ENCODE assay signal across 27 mouse cellular contexts in genomic region chr3:100225326-100225959, GRCm38 (mm10).
DNase-seq lines count a peak whose midpoint lies in the region; ATAC-seq and TF ChIP-seq lines count a peak whose summit lies in the region.
"Had no signal": no experiment of that assay in that cellular context is flagged by ENCODE, and none has a peak within 500 bp of the region (broad histone marks: within the 10 kb centered on the region; RNA-seq: fewer than 3 reads in every experiment).

No protein-coding gene starts in this region.

- no peak for TF ChIP-seq POLR2A in testis, adult 2 months (IDR thresholded peaks at IDR 0.05; ENCODE audit: control insufficient read depth, low read depth, low read length)

- no peak overlapping the region for H3K4me3 ChIP-seq in hindbrain, embryonic 14.5 days (replicated peaks; ENCODE audit: low read length)
- H3K4me3 ChIP-seq in hindbrain, embryonic 10.5 days: no peak overlapping the region
- no peak overlapping the region for H3K4me3 ChIP-seq in kidney, embryonic 16.5 days (ENCODE audit: low read length)
- H3K4me3 ChIP-seq in testis, adult 2 months (ENCODE audit: control insufficient read depth, low read depth, low read length): no peak overlapping the region
- H3K4me3 ChIP-seq in midbrain, postnatal 0 days (ENCODE audit: low read depth, low read length): no peak overlapping the region
- H3K4me3 ChIP-seq: gastrocnemius, adult 2 months; heart, embryonic 13.5 days; intestine, embryonic 15.5 days; limb, embryonic 10.5 days; limb, embryonic 15.5 days; liver, embryonic 13.5 days; midbrain, embryonic 12.5 days; neural tube, embryonic 13.5 days; stomach, embryonic 15.5 days had no signal

- no peaks in the 10 kb centered on the region for H3K27me3 ChIP-seq in hindbrain, embryonic 14.5 days (ENCODE audit: control insufficient read depth, insufficient read depth, low read length)
- H3K27me3 ChIP-seq in hindbrain, embryonic 10.5 days (ENCODE audit: insufficient read depth, poor library complexity, severe bottlenecking): no peaks in the 10 kb centered on the region
- no peaks in the 10 kb centered on the region for H3K27me3 ChIP-seq in kidney, embryonic 16.5 days (ENCODE audit: insufficient read depth, low read length)
- no peaks in the 10 kb centered on the region for H3K27me3 ChIP-seq in testis, adult 2 months (ENCODE audit: control insufficient read depth, insufficient read depth, low read length)
- no peaks in the 10 kb centered on the region for H3K27me3 ChIP-seq in midbrain, postnatal 0 days (ENCODE audit: insufficient read depth, low read length)
- H3K27me3 ChIP-seq: heart, embryonic 13.5 days; intestine, embryonic 15.5 days; limb, embryonic 15.5 days; liver, embryonic 13.5 days; midbrain, embryonic 12.5 days; neural tube, embryonic 13.5 days; stomach, embryonic 15.5 days had no signal

- no peak for ATAC-seq in hindbrain, embryonic 14.5 days (ENCODE audit: low FRiP score)
- ATAC-seq in kidney, embryonic 16.5 days (ENCODE audit: low FRiP score, low TSS enrichment): no peak
- ATAC-seq in midbrain, postnatal 0 days (ENCODE audit: low FRiP score): no peak
- ATAC-seq: forebrain, embryonic 14.5 days; hindbrain, postnatal 0 days; intestine, embryonic 15.5 days had no signal

- DNase-seq in hindbrain, embryonic 14.5 days (ENCODE audit: low spot score): peak; percentile 19
- no peak for DNase-seq in hindbrain, embryonic 10.5 days (ENCODE audit: low spot score)
- DNase-seq in kidney, adult 9 months: peak; percentile 64
- peak; percentile 39 for DNase-seq in NIH3T3 (ENCODE audit: low read depth)
- DNase-seq in midbrain, postnatal 0 days (ENCODE audit: low spot score): no peak
- DNase-seq: adrenal gland, postnatal 14 days; cerebellum, adult 11 months; cerebellum, adult 9-10 months; cerebellum, postnatal 36 days; gastrocnemius, adult 2 months; heart, postnatal 14 days; layer of hippocampus, postnatal 36 days; liver, embryonic 13.5 days; lung, postnatal 36 days; thymus, adult 2 months; thymus, postnatal 36 days had no signal

- no peak overlapping the region for H3K4me2 ChIP-seq in hindbrain, embryonic 14.5 days (replicated peaks)
- no peak overlapping the region for H3K4me2 ChIP-seq in kidney, embryonic 16.5 days (replicated peaks; ENCODE audit: low read depth, low read length)
- H3K4me2 ChIP-seq in midbrain, postnatal 0 days (ENCODE audit: low read depth, low read length, poor library complexity, severe bottlenecking): no peak overlapping the region
- H3K4me2 ChIP-seq: heart, embryonic 13.5 days; intestine, embryonic 15.5 days; limb, embryonic 15.5 days; liver, embryonic 13.5 days; midbrain, embryonic 12.5 days; neural tube, embryonic 13.5 days; stomach, embryonic 15.5 days had no signal

- 89% methylated on average over 12 of the region's 12 CpGs for WGBS in hindbrain, embryonic 14.5 days
- WGBS in hindbrain, embryonic 10.5 days: 89% methylated on average over 12 of the region's 12 CpGs
- WGBS in kidney, embryonic 16.5 days: 79% methylated on average over 12 of the region's 12 CpGs
- WGBS in midbrain, postnatal 0 days: 89% methylated on average over 12 of the region's 12 CpGs

- H3K4me1 ChIP-seq in hindbrain, embryonic 14.5 days (replicated peaks; ENCODE audit: control insufficient read depth, insufficient read depth, low read length): no peaks in the 10 kb centered on the region
- no peaks in the 10 kb centered on the region for H3K4me1 ChIP-seq in hindbrain, embryonic 10.5 days (replicated peaks)
- no peaks in the 10 kb centered on the region for H3K4me1 ChIP-seq in kidney, embryonic 16.5 days (ENCODE audit: insufficient read depth, low read length)
- H3K4me1 ChIP-seq in testis, adult 2 months (ENCODE audit: control insufficient read depth, insufficient read depth, low read length): no peaks in the 10 kb centered on the region
- no peaks in the 10 kb centered on the region for H3K4me1 ChIP-seq in midbrain, postnatal 0 days (ENCODE audit: insufficient read depth, low read length)
- H3K4me1 ChIP-seq: intestine, embryonic 15.5 days; limb, embryonic 15.5 days; liver, embryonic 13.5 days; midbrain, embryonic 12.5 days; neural tube, embryonic 13.5 days; stomach, embryonic 15.5 days had no signal

- no peaks in the 10 kb centered on the region for H3K9me3 ChIP-seq in hindbrain, embryonic 14.5 days (ENCODE audit: control insufficient read depth, low read length)
- H3K9me3 ChIP-seq in hindbrain, embryonic 10.5 days: no peaks in the 10 kb centered on the region
- H3K9me3 ChIP-seq in kidney, embryonic 16.5 days (ENCODE audit: low read length): no peaks in the 10 kb centered on the region
- no peaks in the 10 kb centered on the region for H3K9me3 ChIP-seq in midbrain, postnatal 0 days (ENCODE audit: low read length)
- H3K9me3 ChIP-seq: heart, embryonic 13.5 days; intestine, embryonic 15.5 days; limb, embryonic 10.5 days; limb, embryonic 15.5 days; liver, embryonic 13.5 days; midbrain, embryonic 12.5 days; neural tube, embryonic 13.5 days; stomach, embryonic 15.5 days had no signal

- H3K27ac ChIP-seq in hindbrain, embryonic 14.5 days: no peak overlapping the region
- no peak overlapping the region for H3K27ac ChIP-seq in hindbrain, embryonic 10.5 days
- H3K27ac ChIP-seq in kidney, embryonic 16.5 days (ENCODE audit: low read length): no peak overlapping the region
- H3K27ac ChIP-seq in testis, adult 2 months (ENCODE audit: control insufficient read depth, insufficient read depth, low read depth, low read length): peak overlapping the region; percentile 79
- H3K27ac ChIP-seq in midbrain, postnatal 0 days (ENCODE audit: low read depth, low read length): no peak overlapping the region
- H3K27ac ChIP-seq: gastrocnemius, adult 2 months; heart, embryonic 13.5 days; hindbrain, postnatal 0 days; intestine, embryonic 15.5 days; limb, embryonic 10.5 days; limb, embryonic 15.5 days; liver, embryonic 13.5 days; midbrain, embryonic 12.5 days; neural tube, embryonic 13.5 days; stomach, embryonic 15.5 days had no signal

- no peaks in the 10 kb centered on the region for H3K36me3 ChIP-seq in hindbrain, embryonic 14.5 days (replicated peaks; ENCODE audit: control insufficient read depth, insufficient read depth)
- no peaks in the 10 kb centered on the region for H3K36me3 ChIP-seq in hindbrain, embryonic 10.5 days
- no peaks in the 10 kb centered on the region for H3K36me3 ChIP-seq in kidney, embryonic 16.5 days (ENCODE audit: insufficient read depth, low read length)
- H3K36me3 ChIP-seq in testis, adult 2 months (ENCODE audit: control insufficient read depth, insufficient read depth, low read length): no peaks in the 10 kb centered on the region
- no peaks in the 10 kb centered on the region for H3K36me3 ChIP-seq in midbrain, postnatal 0 days (ENCODE audit: insufficient read depth, low read length)
- H3K36me3 ChIP-seq: heart, embryonic 13.5 days; intestine, embryonic 15.5 days; limb, embryonic 10.5 days; limb, embryonic 15.5 days; liver, embryonic 13.5 days; midbrain, embryonic 12.5 days; neural tube, embryonic 13.5 days; stomach, embryonic 15.5 days had no signal

- no peak overlapping the region for H3K9ac ChIP-seq in hindbrain, embryonic 14.5 days
- H3K9ac ChIP-seq in kidney, embryonic 16.5 days (replicated peaks; ENCODE audit: low read length): no peak overlapping the region
- no peak overlapping the region for H3K9ac ChIP-seq in midbrain, postnatal 0 days (replicated peaks; ENCODE audit: low read length, poor library complexity, severe bottlenecking)
- H3K9ac ChIP-seq: heart, embryonic 13.5 days; intestine, embryonic 15.5 days; limb, embryonic 15.5 days; liver, embryonic 13.5 days; midbrain, embryonic 12.5 days; neural tube, embryonic 13.5 days; stomach, embryonic 15.5 days had no signal

- no peak for TF ChIP-seq CTCF in testis, adult 2 months (IDR thresholded peaks at IDR 0.05; ENCODE audit: control insufficient read depth, insufficient read depth, insufficient replicate concordance, low read depth, low read length)
- TF ChIP-seq CTCF in midbrain, postnatal 0 days (IDR thresholded peaks at IDR 0.05): no peak

Comparison
In these comparisons a context has a peak if more than half of its experiments do, and no peak if none do; other contexts are left out.
1. DNase-seq: peak in hindbrain, embryonic 14.5 days (single experiment), kidney, adult 9 months (single experiment) and NIH3T3 (single experiment); none in hindbrain, embryonic 10.5 days (single experiment) and midbrain, postnatal 0 days (single experiment).